Mouse (Mus musculus) testis, postnatal 10 days (tissue): Measurements from ENCODE around the gene Msn.
"Not testable (repeated sequence)": the region's sequence is repeated elsewhere in the genome, so short reads cannot be mapped to it uniquely, and the experiment has no call there.

Experiments
- DNase-seq: peaks from one replicate; pipeline ENCODE4 v3.0.0; 2021; ENCODE audit warnings: low spot score

Gene Msn

DNA sequence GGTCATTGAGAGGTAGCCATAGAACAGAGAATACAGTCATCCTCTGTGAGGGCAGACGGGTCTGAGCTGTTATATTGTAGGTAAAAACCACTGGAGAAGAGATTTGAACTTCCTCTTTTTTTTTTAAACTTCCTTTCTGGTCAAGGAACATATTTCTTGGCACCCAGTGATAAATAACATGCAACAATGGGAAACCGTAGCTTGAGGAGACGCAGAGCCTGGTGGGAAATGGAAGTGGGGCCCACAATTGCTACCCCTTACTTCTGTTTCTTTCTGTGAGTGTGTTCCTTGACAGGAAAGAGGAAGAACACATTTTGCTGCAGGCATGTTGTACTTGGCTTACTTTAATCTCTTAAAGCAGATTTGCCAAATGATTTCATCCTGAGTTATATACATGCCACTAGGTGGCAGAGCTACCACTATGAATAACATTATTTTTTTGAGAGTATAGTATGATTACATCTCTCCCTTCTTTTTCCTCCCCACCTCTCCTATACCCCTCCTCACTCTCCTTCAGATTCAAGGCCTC, 49.2 kb downstream of the Msn start:
- no peak for DNase-seq

- no peak for DNase-seq
Observed at GRCm38 (mm10) chrX:96148217-96148616, 52.4 kb downstream of the Msn start.

DNA sequence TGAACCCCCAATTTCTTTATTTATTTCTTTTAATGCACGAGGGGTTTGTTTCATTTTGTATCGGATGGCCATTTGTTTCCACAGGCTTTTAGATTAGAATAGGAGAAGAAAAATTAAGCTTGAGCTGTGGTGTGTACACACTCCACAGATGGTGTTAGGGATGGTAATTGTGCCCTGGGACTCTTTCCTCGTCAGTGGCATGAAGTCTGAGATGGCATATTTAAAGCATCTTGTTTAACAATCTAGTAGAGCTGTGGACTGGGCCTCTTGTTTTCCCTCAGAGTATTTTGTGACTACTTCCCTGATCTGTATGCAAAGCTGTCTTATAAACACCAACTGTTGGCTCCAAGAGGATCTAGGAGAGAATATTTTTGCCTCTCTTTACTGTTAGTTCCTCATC, 57.5 kb downstream of the Msn start:
- DNase-seq: no peak

- DNase-seq: no peak
Observed at GRCm38 (mm10) chrX:96157936-96158335, 62.1 kb downstream of the Msn start.

- DNase-seq: peak; percentile 43
Observed at GRCm38 (mm10) chrX:96162571-96162970, 66.7 kb downstream of the Msn start.

GRCm38 (mm10) chrX:96171645-96172388, 76.0 kb downstream of the Msn start:
- DNase-seq: no peak

DNA sequence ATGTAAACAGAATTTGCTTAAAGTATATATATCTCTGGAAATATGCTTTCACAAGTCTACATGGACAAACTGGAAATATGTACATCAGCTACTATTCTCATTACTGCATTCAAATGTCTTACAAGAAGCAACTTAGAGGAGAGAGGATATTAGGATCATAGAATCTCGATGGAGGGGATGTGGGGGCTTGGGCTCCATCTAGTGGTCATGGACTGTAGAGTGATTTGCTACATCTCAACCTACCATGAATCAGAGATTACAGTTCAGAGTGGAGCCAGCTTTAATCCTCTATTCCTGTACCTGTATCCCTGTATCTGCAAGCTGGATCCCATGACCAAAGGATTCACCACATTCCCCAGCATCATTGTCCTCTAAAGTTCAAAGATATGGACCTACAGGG, 82.6 kb downstream of the Msn start:
- DNase-seq: peak; percentile 41

DNA sequence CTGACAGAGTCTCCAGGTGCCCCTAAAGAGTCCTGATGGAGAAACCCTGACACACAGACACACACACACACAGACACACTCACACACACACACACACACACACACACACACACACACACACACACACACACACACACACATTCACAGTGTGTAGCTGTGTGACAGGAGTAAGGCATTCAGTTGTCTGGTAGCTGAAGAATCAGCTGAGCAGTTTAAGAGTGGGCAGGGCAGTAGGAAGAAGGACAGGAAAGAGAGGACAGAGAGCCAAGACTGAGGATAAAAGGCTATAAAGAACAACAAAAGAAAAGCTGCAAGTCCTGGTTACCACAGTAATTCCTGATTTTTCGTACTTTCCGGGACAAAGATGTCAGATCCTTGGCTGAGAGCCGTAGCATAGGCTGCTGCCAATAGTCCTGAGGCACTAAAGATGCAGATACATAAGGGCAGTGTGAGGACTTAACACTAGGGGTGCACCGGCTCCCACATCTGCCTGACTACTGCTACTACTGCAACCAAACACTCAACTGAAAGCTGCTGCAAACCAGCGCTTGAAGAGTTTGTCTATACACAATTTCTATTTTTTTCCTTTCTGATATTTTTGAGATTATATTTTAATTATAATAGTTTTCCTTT, 88.4 kb downstream of the Msn start:
- DNase-seq: no peak

DNA sequence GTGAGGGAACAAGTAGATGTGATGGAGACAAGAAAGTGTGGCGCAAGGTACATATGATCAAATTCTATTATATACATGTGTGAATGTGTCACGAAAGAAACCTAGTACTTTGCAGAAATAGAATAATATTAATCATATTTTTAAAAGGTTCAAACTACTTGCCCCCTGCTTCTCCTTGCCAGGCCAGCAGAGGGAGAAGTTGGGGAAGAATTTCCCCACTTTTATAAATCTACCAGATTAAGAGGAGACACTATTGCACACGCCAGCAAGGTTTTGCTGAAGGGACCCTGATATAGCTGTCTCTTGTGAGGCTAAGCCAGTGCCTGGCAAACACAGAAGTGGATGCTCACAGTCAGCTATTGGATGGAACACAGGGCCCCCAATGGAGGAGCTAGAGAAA, 109.3 kb downstream of the Msn start:
- DNase-seq: not testable (repeated sequence)

GRCm38 (mm10) chrX:96206872-96207271, 111.0 kb downstream of the Msn start:
- DNase-seq: no peak

- no peak for DNase-seq
Observed at GRCm38 (mm10) chrX:96218088-96218487, 122.2 kb downstream of the Msn start.
